Mouse (Mus musculus) erythroblast, embryonic 14.5 days (primary cell): ENCODE data around the gene Prss30. TPM values are rescaled to one million over a fixed set of nuclear protein-coding genes. Genes with fewer than 3 reads are reported as not detected.

Experiments used
- H3K27me3 ChIP-seq: 2 replicates; pipeline ENCODE4 v1.6.1; 2012; ENCODE audit warnings: inconsistent platforms; ENCODE audit not compliant: control insufficient read depth
- H3K36me3 ChIP-seq: 2 replicates; pipeline ENCODE4 v1.6.1; 2012; ENCODE audit warnings: mild to moderate bottlenecking, inconsistent platforms; ENCODE audit not compliant: control insufficient read depth
- H3K4me1 ChIP-seq: 2 replicates; pipeline ENCODE4 v1.6.1; 2012; ENCODE audit warnings: inconsistent platforms; ENCODE audit not compliant: control insufficient read depth
- H3K4me3 ChIP-seq: replicated peaks from 2 replicates; pipeline ENCODE3; 2012; ENCODE audit warnings: moderate library complexity, mild to moderate bottlenecking, inconsistent platforms
- H3K9me3 ChIP-seq: 2 replicates; pipeline ENCODE4 v1.6.1; 2012; ENCODE audit warnings: low read length, inconsistent platforms, mixed read lengths; ENCODE audit not compliant: control insufficient read depth
- GATA1 ChIP-seq: IDR thresholded peaks from 2 replicates; pipeline ENCODE4 v1.6.1; 2012; ENCODE audit warnings: low read length, inconsistent platforms, mixed read lengths
- TAL1 ChIP-seq: IDR thresholded peaks from 3 replicates; pipeline ENCODE4 v1.6.1; 2012; ENCODE audit warnings: low read length, inconsistent platforms, mixed read lengths
- polyA plus RNA-seq: library from polyadenylated mRNA; stranded (reverse); fragments of >175 nt; gene quantifications from 2 replicates; pipeline ENCODE4 v1.2.3, GENCODE M21; 2012

Gene Prss30
- not detected in 2 replicates for polyA plus RNA-seq

GRCm38 (mm10) chr17:23980297-23980909 is at the start of gene Prss30:
Prss30 (minus strand) TSS chr17:23980566.
- H3K9me3 ChIP-seq: no peaks in the 10 kb centered on the region
- no peaks in the 10 kb centered on the region for H3K36me3 ChIP-seq
- no peaks in the 10 kb centered on the region for H3K27me3 ChIP-seq
- TF ChIP-seq TAL1 (no peak), GATA1 (no peak)
- H3K4me3 ChIP-seq: no peak within 1 kb of the TSS
- no peaks in the 10 kb centered on the region for H3K4me1 ChIP-seq

GRCm38 (mm10) chr17:24029477-24029876 is 49.1 kb upstream of the Prss30 start:
- no peak for TF ChIP-seq TAL1
- no peak for TF ChIP-seq GATA1
- Histone ChIP-seq H3K36me3 (no peaks in the 10 kb centered on the region), H3K4me3 (no peak overlapping the region), H3K9me3 (no peaks in the 10 kb centered on the region), H3K27me3 (peaks cover 4% of the 10 kb centered on the region; the same call in 1 of the 2 replicates), H3K4me1 (no peaks in the 10 kb centered on the region)

- H3K9me3 ChIP-seq: no peaks in the 10 kb centered on the region
- no peaks in the 10 kb centered on the region for H3K36me3 ChIP-seq
- no peak for TF ChIP-seq TAL1
- no peaks in the 10 kb centered on the region for H3K27me3 ChIP-seq
- peaks cover 16% of the 10 kb centered on the region for H3K4me1 ChIP-seq
- no peak overlapping the region for H3K4me3 ChIP-seq
Measured at GRCm38 (mm10) chr17:24021375-24022199, 41.2 kb upstream of the Prss30 start.

- no peaks in the 10 kb centered on the region for H3K9me3 ChIP-seq
- peaks cover 16% of the 10 kb centered on the region for H3K4me1 ChIP-seq
- H3K36me3 ChIP-seq: no peaks in the 10 kb centered on the region
- H3K4me3 ChIP-seq: no peak overlapping the region
- TF ChIP-seq GATA1 (no peak), TAL1 (no peak)
- no peaks in the 10 kb centered on the region for H3K27me3 ChIP-seq
Measured at GRCm38 (mm10) chr17:24020696-24021095, 40.3 kb upstream of the Prss30 start.

GRCm38 (mm10) chr17:24015727-24016126 is 35.4 kb upstream of the Prss30 start:
- H3K9me3 ChIP-seq: no peaks in the 10 kb centered on the region
- no peaks in the 10 kb centered on the region for H3K27me3 ChIP-seq
- no peaks in the 10 kb centered on the region for H3K4me1 ChIP-seq
- no peak overlapping the region for H3K4me3 ChIP-seq
- TF ChIP-seq TAL1: no peak
- no peak for TF ChIP-seq GATA1
- no peaks in the 10 kb centered on the region for H3K36me3 ChIP-seq

- no peak overlapping the region for H3K4me3 ChIP-seq
- no peak for TF ChIP-seq GATA1
- TF ChIP-seq TAL1: no peak
- H3K9me3 ChIP-seq: no peaks in the 10 kb centered on the region
- no peaks in the 10 kb centered on the region for H3K27me3 ChIP-seq
- H3K4me1 ChIP-seq: no peaks in the 10 kb centered on the region
- no peaks in the 10 kb centered on the region for H3K36me3 ChIP-seq
Measured at GRCm38 (mm10) chr17:24014433-24014965, 34.1 kb upstream of the Prss30 start.

- no peaks in the 10 kb centered on the region for H3K36me3 ChIP-seq
- H3K27me3 ChIP-seq: no peaks in the 10 kb centered on the region
- H3K9me3 ChIP-seq: no peaks in the 10 kb centered on the region
- no peaks in the 10 kb centered on the region for H3K4me1 ChIP-seq
- H3K4me3 ChIP-seq: no peak overlapping the region
- no peak for TF ChIP-seq TAL1
- TF ChIP-seq GATA1: no peak
Measured at GRCm38 (mm10) chr17:24012921-24013320, 32.6 kb upstream of the Prss30 start.

- H3K27me3 ChIP-seq: no peaks in the 10 kb centered on the region
- TF ChIP-seq TAL1 (no peak), GATA1 (no peak)
Measured at GRCm38 (mm10) chr17:24009617-24010016, 29.3 kb upstream of the Prss30 start.

GRCm38 (mm10) chr17:24008105-24008504 is 27.7 kb upstream of the Prss30 start:
- Histone ChIP-seq H3K36me3 (no peaks in the 10 kb centered on the region), H3K27me3 (no peaks in the 10 kb centered on the region), H3K4me3 (no peak overlapping the region), H3K9me3 (no peaks in the 10 kb centered on the region), H3K4me1 (no peaks in the 10 kb centered on the region)
- TF ChIP-seq TAL1 (no peak), GATA1 (no peak)

More at GRCm38 (mm10) chr17:24009617-24010016, 29.3 kb upstream of the Prss30 start:
- Histone ChIP-seq H3K4me3 (no peak overlapping the region), H3K9me3 (no peaks in the 10 kb centered on the region), H3K36me3 (no peaks in the 10 kb centered on the region), H3K4me1 (no peaks in the 10 kb centered on the region)
